Mouse (Mus musculus) frontal cortex, postnatal 25 days (tissue): ENCODE results near the gene Large1.

ENCODE experiments used
- DNase-seq, 2 experiments: peaks; one replicate each; pipeline ENCODE4 v3.0.0; 2022; ENCODE audit warnings: low spot score in 2 of 2

The Large1 gene

GRCm38 (mm10) chr8:72777797-72778196 is 575.5 kb downstream of the Large1 start:
- DNase-seq, result no peak

DNA sequence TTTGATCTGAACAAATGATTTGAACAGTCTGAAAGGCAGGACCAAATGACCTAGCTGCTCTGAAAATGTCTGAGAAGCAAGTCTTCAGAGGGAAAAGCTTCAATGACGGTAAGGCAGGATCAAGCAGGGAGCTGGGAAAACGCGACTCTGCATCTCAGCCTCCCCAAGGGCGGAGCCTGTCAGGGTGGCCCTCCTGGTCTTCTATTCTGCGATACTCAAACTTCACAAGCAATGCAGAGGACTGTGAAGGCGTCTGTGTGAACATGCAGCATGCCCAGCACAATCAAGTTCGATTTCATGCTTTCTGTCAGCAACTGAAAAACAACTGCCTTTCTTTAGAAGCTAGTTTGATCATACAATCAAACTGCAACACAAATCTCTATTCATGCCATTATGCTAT is 586.6 kb downstream of the Large1 start:
- DNase-seq, result no peak

DNA sequence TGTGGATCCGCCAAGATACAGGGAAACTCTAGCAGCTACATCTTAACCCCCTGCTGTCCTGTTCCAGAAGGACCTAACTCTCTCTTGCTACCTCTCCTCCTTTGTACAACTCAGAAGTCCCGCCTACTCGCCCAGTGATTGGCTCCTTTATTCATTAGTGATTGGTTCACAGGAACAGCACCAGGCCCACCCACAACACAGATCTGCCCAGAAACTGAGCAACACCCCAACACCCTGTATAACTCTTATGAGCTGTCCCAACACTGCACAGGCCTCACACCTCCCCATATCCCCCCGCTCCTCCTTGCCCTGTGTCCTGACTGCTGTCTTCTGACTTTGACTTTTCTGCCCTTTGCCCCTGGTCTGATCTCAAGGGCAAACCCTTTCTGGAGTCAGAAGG is 587.6 kb downstream of the Large1 start:
- DNase-seq, result no peak
